Mouse (Mus musculus): Measurements from ENCODE around the gene Inpp5b.

Gene Inpp5b

DNA sequence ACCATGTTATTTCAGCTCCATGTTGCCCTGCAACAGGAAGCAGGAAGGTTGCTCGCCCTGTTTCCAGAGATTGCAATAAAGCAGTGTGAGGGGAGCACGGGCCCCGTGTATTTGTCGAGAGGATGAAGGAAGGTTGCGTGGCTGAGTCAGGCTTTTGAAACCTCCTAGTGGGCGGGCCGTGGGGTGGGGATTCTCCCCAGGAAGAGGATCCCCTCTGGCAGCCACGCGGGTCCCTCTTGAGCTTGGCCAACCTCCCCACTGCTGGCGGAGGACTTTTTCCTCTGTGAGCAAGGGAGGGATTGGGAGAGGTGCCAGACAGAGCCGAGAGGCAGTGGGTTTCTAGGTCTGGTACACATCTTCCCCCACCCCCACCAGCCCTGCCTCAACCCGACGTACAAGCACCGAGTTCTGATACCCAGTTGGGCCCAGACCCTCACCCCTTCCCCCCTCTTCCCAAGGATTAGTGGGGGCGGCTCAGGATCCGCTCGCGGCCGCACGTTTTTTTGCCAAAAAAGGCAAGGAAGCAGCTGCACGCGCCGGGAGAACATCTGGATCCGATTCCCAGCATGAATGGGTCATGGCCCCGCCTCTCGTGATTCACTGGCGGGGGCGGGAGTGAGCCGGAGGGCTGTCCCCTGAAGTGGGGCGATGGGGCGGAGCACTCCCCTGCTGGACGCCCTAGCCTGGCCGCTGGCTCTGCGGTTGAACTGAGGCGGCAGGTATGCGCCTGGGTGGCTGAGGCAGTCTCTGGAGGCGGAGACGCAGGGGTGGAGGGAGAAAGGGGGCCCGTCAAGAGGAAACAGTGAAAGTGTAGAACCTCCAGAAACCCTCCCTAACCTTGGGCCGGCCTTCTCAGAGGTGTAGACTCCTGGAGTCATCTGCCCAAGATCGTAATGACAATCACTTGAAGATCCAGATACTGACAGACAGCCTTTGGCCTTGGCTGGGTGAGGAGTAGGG, 32.9 kb upstream of the Inpp5b start:
- in situ Hi-C loops (cut with MboI, MseI): loop anchor here (5.0 to 25.0 kb wide), 3 partner anchors 354 to 1379 kb away; partner anchors contain the start of genes Dnali1, Lsm10 and Snip1

DNA sequence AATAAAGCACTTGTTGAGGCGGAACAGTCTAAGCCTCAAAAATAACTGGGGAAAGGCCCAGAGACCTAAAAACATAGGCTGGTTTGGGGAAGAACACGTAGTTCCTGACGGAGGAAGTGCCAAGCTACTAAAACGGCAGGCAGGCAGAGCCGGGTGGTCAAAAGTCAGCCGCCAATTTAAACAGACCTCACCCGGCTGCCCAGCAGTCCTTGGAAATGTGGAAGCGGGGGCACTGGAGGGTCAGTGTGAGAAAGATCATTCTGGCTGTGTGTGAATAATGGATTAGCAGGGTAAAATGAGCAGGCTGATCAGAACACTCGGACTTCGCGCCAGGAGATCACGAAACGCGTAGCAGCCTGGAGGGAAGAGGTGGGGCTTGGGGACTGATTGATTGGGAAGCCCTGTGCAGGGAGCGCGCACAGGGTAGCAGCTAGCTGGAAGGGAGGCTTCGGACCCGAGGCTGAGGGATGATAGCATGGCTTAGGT, 31.6 kb upstream of the Inpp5b start:
- in situ Hi-C loops (cut with MboI, MseI): loop anchor here (5.0 to 25.0 kb wide), 3 partner anchors 352 to 1377 kb away; partner anchors contain the start of genes Dnali1, Lsm10 and Snip1

- in situ Hi-C loops (cut with MboI, MseI): loop anchor here (25.0 kb wide), 2 partner anchors 351 to 1376 kb away; partner anchors contain the start of genes Dnali1, Lsm10 and Snip1
Measured at GRCm38 (mm10) chr4:124710776-124711291, 30.8 kb upstream of the Inpp5b start.

DNA sequence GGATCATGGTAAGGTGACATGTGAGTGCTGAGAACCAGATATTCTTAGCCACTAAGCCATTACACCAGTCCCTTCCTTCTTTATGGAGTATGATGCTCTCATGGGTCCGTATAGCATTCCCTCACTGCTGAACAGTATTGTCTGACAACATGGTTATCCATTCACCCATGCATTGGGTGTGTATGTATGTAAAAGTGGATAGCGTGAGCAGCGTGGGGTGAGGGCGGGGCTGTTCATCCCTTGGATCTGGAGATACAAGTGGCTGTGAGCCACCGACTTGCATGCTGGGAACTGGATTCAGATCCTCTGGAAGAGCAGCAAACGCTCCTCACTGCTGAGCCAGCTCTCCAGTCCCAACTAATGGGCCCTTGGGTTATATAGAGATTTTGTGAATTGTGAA, 29.0 kb upstream of the Inpp5b start:
- in situ Hi-C loops (cut with MboI, MseI): loop anchor here (25.0 kb wide), 2 partner anchors 350 to 1375 kb away; partner anchors contain the start of genes Dnali1, Lsm10 and Snip1

- in situ Hi-C loops (cut with MboI, MseI): loop anchor here (25.0 kb wide), 2 partner anchors 348 to 1373 kb away; partner anchors contain the start of genes Dnali1, Lsm10 and Snip1
Measured at GRCm38 (mm10) chr4:124713850-124714249, 27.8 kb upstream of the Inpp5b start.

DNA sequence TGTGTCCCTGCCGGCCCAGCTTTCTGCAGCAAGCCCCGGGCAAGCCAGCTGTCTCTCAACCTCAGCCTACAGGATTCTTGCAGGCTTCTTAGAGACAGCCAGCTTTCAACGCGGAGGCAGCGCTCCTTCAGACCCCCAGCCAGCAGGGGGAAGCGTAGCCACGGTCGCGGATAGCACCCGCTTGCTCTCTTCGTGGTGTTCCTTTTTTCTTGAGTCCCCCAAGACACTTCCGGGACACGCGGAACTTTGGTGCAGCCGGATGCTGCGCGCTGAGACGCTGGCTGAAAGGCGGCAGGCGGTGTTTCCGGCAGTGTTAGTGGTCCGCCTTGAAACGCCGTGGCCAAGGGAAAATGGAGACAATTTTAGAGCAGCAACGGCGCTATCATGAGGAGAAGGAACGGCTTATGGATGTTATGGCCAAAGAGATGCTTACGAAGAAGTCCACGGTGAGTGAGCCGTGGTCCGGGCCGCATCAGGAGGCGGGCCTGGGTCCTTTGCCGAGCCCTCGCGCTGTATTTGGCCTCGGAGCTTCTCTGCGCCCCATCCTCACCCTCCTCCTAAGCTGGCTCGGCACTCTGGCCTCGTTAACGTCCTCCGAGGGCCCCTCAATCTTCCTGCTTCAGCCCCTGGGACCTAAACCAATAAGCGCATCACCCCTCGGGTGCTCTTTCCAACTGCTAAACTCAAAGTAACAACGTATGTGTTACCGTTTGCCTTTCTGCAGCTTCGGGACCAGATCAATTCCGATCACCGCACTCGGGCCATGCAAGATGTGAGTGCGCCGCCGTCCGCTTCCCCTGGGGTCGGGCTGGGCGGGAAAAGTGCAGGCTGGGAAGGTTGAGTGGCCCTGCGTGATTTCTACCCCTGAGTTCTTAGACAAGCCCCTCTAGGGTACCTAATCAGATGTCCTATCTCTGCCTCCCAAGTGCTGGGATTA, 26.8 kb upstream of the Inpp5b start, which contains the start of gene Sf3a3:
Sf3a3 (plus strand) TSS at position 232 of the 937 bp plus-strand sequence.
- in situ Hi-C loops (cut with MboI, MseI): loop anchor here (5.0 to 25.0 kb wide), 3 partner anchors 132 to 1372 kb away; partner anchors contain the start of genes Dnali1, Lsm10 and Snip1

GRCm38 (mm10) chr4:124719101-124719500, 22.5 kb upstream of the Inpp5b start:
- in situ Hi-C loops (cut with MboI, MseI): loop anchor here (5.0 to 25.0 kb wide), 3 partner anchors 128 to 1368 kb away; partner anchors contain the start of genes Dnali1, Lsm10 and Snip1

GRCm38 (mm10) chr4:124726121-124726520, 15.5 kb upstream of the Inpp5b start:
- in situ Hi-C loops (cut with MboI, MseI): loop anchor here (10.0 kb wide), 1 partner anchor 1351 kb away; no protein-coding TSS in a partner anchor

DNA sequence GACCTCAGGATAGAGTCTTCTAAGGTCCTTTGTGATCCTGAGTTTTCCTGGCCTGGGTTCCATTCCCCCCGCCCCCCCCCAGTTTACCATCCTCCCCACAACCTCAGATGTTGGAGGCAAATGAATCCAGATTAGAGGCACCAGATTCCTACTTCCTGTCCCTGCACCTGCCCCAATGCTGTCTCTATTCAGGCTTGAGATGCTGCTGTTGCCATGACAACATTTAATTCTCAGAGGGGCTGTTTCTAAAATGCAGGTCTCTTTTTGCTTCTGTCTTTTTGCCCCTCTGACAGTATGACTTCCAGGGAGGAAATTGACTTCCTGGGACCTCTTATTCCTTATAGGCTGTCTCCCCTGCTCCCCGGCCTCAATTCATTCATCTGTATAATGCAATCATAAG, 4.7 kb upstream of the Inpp5b start:
- in situ Hi-C loops (cut with MboI, MseI): no loop called here

GRCm38 (mm10) chr4:124737486-124737885, 4.2 kb upstream of the Inpp5b start:
- in situ Hi-C loops (cut with MboI, MseI): no loop called here

DNA sequence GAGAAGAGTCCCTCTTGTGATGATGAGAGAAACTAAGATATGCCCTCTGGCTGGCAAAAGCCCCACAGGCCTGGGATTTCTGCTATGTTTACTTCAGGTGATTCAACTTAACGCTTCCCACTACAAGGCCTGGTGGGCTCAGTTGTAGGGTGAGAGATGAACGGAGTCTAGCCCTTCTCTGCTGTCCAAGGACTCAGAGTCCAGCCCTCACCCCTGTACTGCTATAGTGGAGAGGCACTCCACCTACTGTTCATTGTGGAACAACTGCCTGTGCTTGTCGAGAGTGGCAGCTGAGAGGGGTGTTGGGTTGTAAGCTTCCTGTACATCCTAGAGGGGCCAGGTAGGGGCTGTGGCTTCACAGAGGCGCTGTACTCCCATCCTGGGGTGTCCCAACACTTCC, 3.6 kb upstream of the Inpp5b start:
- in situ Hi-C loops (cut with MboI, MseI): no loop called here

DNA sequence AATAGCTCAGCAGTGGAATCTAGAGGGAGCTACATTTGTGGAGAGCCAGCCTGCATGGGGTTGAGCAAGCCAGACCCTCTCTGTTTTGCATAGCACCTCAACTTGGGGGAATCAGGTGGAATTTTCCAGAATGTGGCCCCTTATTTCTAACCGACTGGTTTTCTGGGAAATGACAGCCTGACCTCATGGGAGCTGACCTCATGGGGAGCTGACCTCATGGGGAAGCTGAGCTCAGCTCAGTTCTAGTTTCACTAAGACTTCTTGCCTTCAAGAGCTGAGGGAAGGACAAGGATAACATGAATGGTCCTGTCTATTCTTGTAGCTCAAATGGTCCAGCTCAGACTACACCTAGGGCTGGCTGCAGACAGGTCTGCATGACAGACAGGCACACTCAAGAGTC, 2.9 kb upstream of the Inpp5b start:
- in situ Hi-C loops (cut with MboI, MseI): no loop called here

DNA sequence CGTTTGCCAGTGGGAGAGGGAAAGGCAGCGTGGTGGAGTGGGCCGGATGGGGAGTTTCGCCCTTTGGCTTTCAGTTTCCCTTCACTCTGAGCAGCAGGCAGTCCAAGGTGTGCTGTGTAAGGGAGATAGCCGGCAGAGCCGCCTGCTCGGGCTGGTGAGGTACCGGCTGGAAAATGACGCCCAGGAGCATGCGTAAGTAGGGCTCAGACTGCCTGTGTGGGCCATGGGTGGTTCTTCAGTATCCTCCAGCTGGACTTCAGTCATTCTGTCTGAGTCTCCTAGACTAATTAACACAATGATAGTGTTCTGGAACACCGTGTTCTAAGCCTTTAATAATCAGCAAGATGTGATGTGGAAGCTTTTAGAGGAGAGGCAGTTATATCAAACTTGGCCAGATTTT, 1.2 kb downstream of the Inpp5b start:
- in situ Hi-C loops (cut with MboI, MseI): no loop called here

DNA sequence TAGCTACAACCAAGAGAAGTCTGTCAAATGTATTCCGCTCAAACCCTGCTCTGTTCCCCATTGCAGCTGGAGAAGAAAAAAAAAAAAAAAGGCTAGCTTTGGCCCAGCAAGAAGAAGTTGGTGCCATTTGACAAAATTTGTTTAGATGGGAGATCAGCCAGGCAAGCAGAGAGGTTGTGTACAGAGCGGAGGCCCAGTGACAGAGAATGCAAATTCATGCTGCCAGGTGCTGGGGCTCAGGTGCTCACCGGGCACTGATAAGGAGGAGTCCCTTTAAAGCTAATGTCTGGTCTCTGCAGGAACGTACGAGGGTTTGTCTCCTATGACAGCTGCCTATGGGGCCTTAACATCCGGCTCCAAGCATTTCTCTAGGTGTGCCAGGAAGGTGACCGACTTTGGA, 4.9 kb downstream of the Inpp5b start:
- in situ Hi-C loops (cut with MboI, MseI): no loop called here

DNA sequence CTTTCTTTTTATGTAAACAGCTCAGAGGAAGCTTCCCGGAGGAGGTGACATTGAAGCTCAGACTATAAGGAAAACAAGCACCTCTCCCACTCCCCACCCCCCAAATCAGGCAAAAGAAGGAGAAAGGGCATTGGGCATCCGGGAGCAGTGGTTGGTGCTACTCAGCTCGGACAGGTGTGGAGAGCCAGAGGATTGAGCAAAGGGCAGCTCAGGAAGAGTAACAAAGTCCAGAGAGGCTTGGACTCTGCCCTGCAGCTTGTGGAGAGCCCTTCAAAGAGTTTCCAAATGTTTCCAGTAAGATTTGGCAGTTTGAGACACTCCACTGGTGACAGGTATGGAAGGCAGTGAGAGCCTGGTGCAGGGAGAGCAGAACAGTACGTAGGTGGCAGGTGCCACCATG, 6.2 kb downstream of the Inpp5b start:
- in situ Hi-C loops (cut with MboI, MseI): no loop called here

GRCm38 (mm10) chr4:124751300-124752250, 9.9 kb downstream of the Inpp5b start:
- in situ Hi-C loops (cut with MboI, MseI): loop anchor here (5.0 kb wide), 1 partner anchor 64 kb away; no protein-coding TSS in a partner anchor

GRCm38 (mm10) chr4:124752281-124753199, 10.9 kb downstream of the Inpp5b start:
- in situ Hi-C loops (cut with MboI, MseI): loop anchor here (5.0 kb wide), 1 partner anchor 65 kb away; no protein-coding TSS in a partner anchor

DNA sequence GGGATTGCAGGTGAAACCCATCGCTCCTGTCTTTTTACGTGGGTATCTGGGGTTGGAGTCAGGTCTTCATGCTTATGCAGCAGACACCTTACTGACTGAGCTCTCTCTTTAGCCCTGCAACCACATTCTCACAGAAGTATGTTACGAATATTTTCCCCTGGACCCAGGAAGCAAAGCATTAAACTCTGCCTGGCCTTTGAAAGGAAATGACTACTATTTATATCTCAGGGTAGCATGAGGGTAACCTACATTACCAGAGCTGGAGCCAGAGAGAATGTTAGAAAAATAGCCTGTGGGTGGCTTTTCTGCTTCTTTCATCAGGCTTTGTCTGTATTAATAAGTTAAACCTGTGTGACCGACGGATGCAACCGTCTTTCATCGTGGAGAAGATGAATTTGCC, 13.9 kb downstream of the Inpp5b start:
- in situ Hi-C loops (cut with MboI, MseI): no loop called here
